Mouse (Mus musculus) liver, embryonic 11.5 days (tissue): ENCODE data around the gene Klf13. TPM values are rescaled to one million over a fixed set of nuclear protein-coding genes. Genes with fewer than 3 reads are reported as not detected.

Experiments used
- ATAC-seq: fragments of 200-750 bp; cut with Nextera tagmentation; replicated peaks from 2 replicates; pipeline ENCODE4 v1.8.0; 2017; ENCODE audit warnings: moderate number of reproducible peaks, mild to moderate bottlenecking, moderate TSS enrichment, moderate library complexity; ENCODE audit not compliant: low FRiP score
- DNase-seq: peaks from one replicate; pipeline ENCODE4 v3.0.0-alpha.2; 2017; ENCODE audit warnings: low spot score
- H3K27ac ChIP-seq: fragments of 300-500 bp; sonication (generic); 2 replicates; pipeline ENCODE4 v1.5.1; 2014; ENCODE audit warnings: mild to moderate bottlenecking, low read depth, low read length, control low read depth
- H3K27me3 ChIP-seq: fragments of 300-500 bp; sonication (generic); replicated peaks from 2 replicates; pipeline ENCODE4 v1.6.1; 2014; ENCODE audit warnings: low read length, mixed read lengths; ENCODE audit not compliant: control insufficient read depth, insufficient read depth
- H3K36me3 ChIP-seq: fragments of 300-500 bp; sonication (generic); 2 replicates; pipeline ENCODE4 v1.6.1; 2014; ENCODE audit warnings: mild to moderate bottlenecking, low read length, moderate library complexity, mixed read lengths; ENCODE audit not compliant: control insufficient read depth, insufficient read depth
- H3K4me1 ChIP-seq: fragments of 300-500 bp; sonication (generic); replicated peaks from 2 replicates; pipeline ENCODE4 v1.6.1; 2014; ENCODE audit warnings: low read length, mixed read lengths; ENCODE audit not compliant: control insufficient read depth, insufficient read depth
- H3K4me2 ChIP-seq: fragments of 300-500 bp; sonication (generic); 2 replicates; pipeline ENCODE4 v1.6.1; 2014; ENCODE audit warnings: mild to moderate bottlenecking, control low read depth, moderate library complexity
- H3K4me3 ChIP-seq: fragments of 300-500 bp; sonication (generic); 2 replicates; pipeline ENCODE4 v1.5.1; 2014; ENCODE audit warnings: low read depth, low read length, control low read depth
- H3K9ac ChIP-seq: fragments of 300-500 bp; sonication (generic); 2 replicates; pipeline ENCODE4 v1.6.1; 2014; ENCODE audit warnings: low read depth, low read length, control low read depth
- H3K9me3 ChIP-seq: fragments of 300-500 bp; sonication (generic); 2 replicates; pipeline ENCODE4 v1.6.1; 2016; ENCODE audit warnings: low read length, inconsistent platforms, mixed read lengths; ENCODE audit not compliant: control insufficient read depth
- WGBS: fragments of 180-500 bp; shearing (Covaris S2); extraction: QIAGEN DNeasy Blood & Tissue Kit; methylation state at CpG from one replicate; pipeline ENCODE4 v1.1.7; 2014; 5-methylcytosine and 5-hydroxymethylcytosine counted together
- polyA plus RNA-seq: library from polyadenylated mRNA; unstranded; fragments of >200 nt; fragmentation: Nextera tagmentation; extraction: Ambion mirVana; gene quantifications from 2 replicates; pipeline ENCODE4 v1.2.1, GENCODE M21; 2014

Klf13 gene
- polyA plus RNA-seq, 1 experiment from 2014 or later = 20.0 TPM

GRCm38 (mm10) chr7:63908496-63909285 is 30.0 kb downstream of the Klf13 start:
- Histone ChIP-seq H3K4me3 (no peak overlapping the region), H3K4me1 (peaks cover 72% of the 10 kb centered on the region), H3K27ac (peak overlapping the region; percentile 34; the same call in 1 of the 2 replicates), H3K27me3 (no peaks in the 10 kb centered on the region), H3K9me3 (no peaks in the 10 kb centered on the region), H3K4me2 (peak overlapping the region; percentile 34), H3K9ac (no peak overlapping the region), H3K36me3 (no peaks in the 10 kb centered on the region)
- 17% methylated on average over 9 of the region's 11 CpGs for WGBS
- DNase-seq (no peak), ATAC-seq (0 out of 2 replicates have a peak, but pooled peaks have one; percentile 16)

GRCm38 (mm10) chr7:63907778-63908495 is 30.8 kb downstream of the Klf13 start:
- H3K36me3 ChIP-seq = no peaks in the 10 kb centered on the region
- WGBS = 71% methylated on average over 5 of the region's 5 CpGs
- no peaks in the 10 kb centered on the region for H3K9me3 ChIP-seq
- H3K4me2 ChIP-seq = peak overlapping the region; percentile 34
- H3K4me1 ChIP-seq = peaks cover 67% of the 10 kb centered on the region
- ATAC-seq (0 out of 2 replicates have a peak, but pooled peaks have one; percentile 1), DNase-seq (no peak)
- no peaks in the 10 kb centered on the region for H3K27me3 ChIP-seq
- no peak overlapping the region for H3K4me3 ChIP-seq
- no peak overlapping the region; the same call in 1 of the 2 replicates for H3K27ac ChIP-seq
- H3K9ac ChIP-seq = no peak overlapping the region

- Histone ChIP-seq H3K4me2 (peak overlapping the region; percentile 13), H3K4me3 (no peak overlapping the region), H3K36me3 (no peaks in the 10 kb centered on the region), H3K27ac (no peak overlapping the region), H3K9ac (no peak overlapping the region), H3K9me3 (no peaks in the 10 kb centered on the region), H3K27me3 (no peaks in the 10 kb centered on the region), H3K4me1 (peaks cover 45% of the 10 kb centered on the region)
- ATAC-seq (peak; percentile 49), DNase-seq (no peak)
- 50% methylated on average over 5 of the region's 5 CpGs for WGBS
Observed at GRCm38 (mm10) chr7:63905642-63906041, 33.1 kb downstream of the Klf13 start.

GRCm38 (mm10) chr7:63905190-63905589 is 33.5 kb downstream of the Klf13 start:
- no peak for DNase-seq
- Histone ChIP-seq H3K36me3 (no peaks in the 10 kb centered on the region), H3K4me3 (no peak overlapping the region), H3K4me1 (peaks cover 40% of the 10 kb centered on the region), H3K4me2 (peak overlapping the region; percentile 13), H3K9ac (no peak overlapping the region), H3K27ac (no peak overlapping the region), H3K9me3 (no peaks in the 10 kb centered on the region), H3K27me3 (no peaks in the 10 kb centered on the region)
- WGBS = 75% methylated on average over 2 of the region's 2 CpGs
- no peak for ATAC-seq

GRCm38 (mm10) chr7:63903635-63904380 is 34.9 kb downstream of the Klf13 start:
- Histone ChIP-seq H3K27ac (no peak overlapping the region), H3K27me3 (no peaks in the 10 kb centered on the region), H3K4me3 (no peak overlapping the region), H3K4me1 (peaks cover 31% of the 10 kb centered on the region), H3K9me3 (no peaks in the 10 kb centered on the region), H3K4me2 (no peak overlapping the region), H3K9ac (no peak overlapping the region), H3K36me3 (no peaks in the 10 kb centered on the region)
- no peak for DNase-seq
- ATAC-seq = no peak
- 64% methylated on average over 9 of the region's 9 CpGs for WGBS

- H3K27ac ChIP-seq = no peak overlapping the region
- 64% methylated on average over 3 of the region's 3 CpGs for WGBS
Observed at GRCm38 (mm10) chr7:63902604-63903210, 36.0 kb downstream of the Klf13 start.

GRCm38 (mm10) chr7:63901942-63902341 is 36.8 kb downstream of the Klf13 start:
- peaks cover 5% of the 10 kb centered on the region for H3K27me3 ChIP-seq
- H3K4me3 ChIP-seq = no peak overlapping the region
- WGBS = 79% methylated on average over 3 of the region's 3 CpGs
- no peak overlapping the region for H3K4me2 ChIP-seq
- no peaks in the 10 kb centered on the region for H3K36me3 ChIP-seq
- H3K4me1 ChIP-seq = peaks cover 29% of the 10 kb centered on the region
- ATAC-seq = no peak
- H3K9me3 ChIP-seq = no peaks in the 10 kb centered on the region
- H3K27ac ChIP-seq = no peak overlapping the region
- no peak for DNase-seq
- no peak overlapping the region for H3K9ac ChIP-seq

More at GRCm38 (mm10) chr7:63902604-63903210, 36.0 kb downstream of the Klf13 start:
- ATAC-seq (no peak), DNase-seq (no peak)
- Histone ChIP-seq H3K4me1 (peaks cover 21% of the 10 kb centered on the region), H3K9ac (no peak overlapping the region), H3K27me3 (peaks cover 5% of the 10 kb centered on the region), H3K4me2 (no peak overlapping the region), H3K36me3 (no peaks in the 10 kb centered on the region), H3K9me3 (no peaks in the 10 kb centered on the region), H3K4me3 (no peak overlapping the region)

- no peaks in the 10 kb centered on the region for H3K9me3 ChIP-seq
- H3K9ac ChIP-seq = no peak overlapping the region
- no peak overlapping the region for H3K27ac ChIP-seq
- no peak overlapping the region for H3K4me2 ChIP-seq
- no peaks in the 10 kb centered on the region for H3K36me3 ChIP-seq
- H3K4me1 ChIP-seq = peaks cover 27% of the 10 kb centered on the region
- WGBS = 76% methylated on average over 11 of the region's 11 CpGs
- H3K4me3 ChIP-seq = no peak overlapping the region
- no peak for DNase-seq
- ATAC-seq = no peak
- H3K27me3 ChIP-seq = peaks cover 5% of the 10 kb centered on the region
Observed at GRCm38 (mm10) chr7:63901346-63901745, 37.4 kb downstream of the Klf13 start.
